Mouse (Mus musculus) CH12.LX (cell line): Measurements from ENCODE around the gene Rad9a. TPM values are rescaled to one million over a fixed set of nuclear protein-coding genes. Genes with fewer than 3 reads are reported as not detected.

Experiments used
- DNase-seq: peaks from one replicate; pipeline ENCODE4 v3.0.0-alpha.2; 2013; ENCODE audit errors: extremely low read depth
- H3K27ac ChIP-seq: 2 replicates; pipeline ENCODE4 v1.5.1; 2012; ENCODE audit warnings: low read depth, mild to moderate bottlenecking, control low read depth, moderate library complexity; ENCODE audit not compliant: insufficient read depth
- H3K27me3 ChIP-seq: replicated peaks from 2 replicates; pipeline ENCODE3; 2012; ENCODE audit warnings: inconsistent platforms
- H3K36me3 ChIP-seq, 2 experiments: replicated peaks in 1 of 2; 2 replicates each; pipeline versions ENCODE3 to v1.6.1; 2012; ENCODE audit warnings: inconsistent platforms in 1 of 2, low read length in 1 of 2, mild to moderate bottlenecking in 1 of 2, mixed read lengths in 1 of 2, moderate library complexity in 1 of 2; ENCODE audit not compliant: control insufficient read depth in 1 of 2, insufficient read depth in 1 of 2
- H3K4me1 ChIP-seq, 2 experiments: 2 replicates each; pipeline ENCODE4 v1.6.1; 2012; ENCODE audit warnings: inconsistent platforms in 1 of 2, moderate library complexity in 1 of 2; ENCODE audit not compliant: insufficient read depth in 2 of 2, control insufficient read depth in 1 of 2
- H3K4me2 ChIP-seq: 2 replicates; pipeline ENCODE4 v1.6.1; 2012; ENCODE audit warnings: low read depth, mild to moderate bottlenecking, control low read depth; ENCODE audit not compliant: poor library complexity, insufficient read depth, severe bottlenecking
- H3K4me3 ChIP-seq, 3 experiments: fragments of 150-350 bp in 1 of 3; sonication (generic) in 1 of 3; replicated peaks in 1 of 3; 2 replicates each; pipeline versions ENCODE3 to v1.5.1; 2011 to 2012; ENCODE audit warnings: low read depth in 2 of 3, low read length in 2 of 3, mild to moderate bottlenecking in 2 of 3, moderate library complexity in 2 of 3, control low read depth in 1 of 3, improper control_type of control experiment in 1 of 3, inconsistent platforms in 1 of 3, mixed read lengths in 1 of 3; ENCODE audit not compliant: poor library complexity in 1 of 3
- H3K79me2 ChIP-seq: replicated peaks from 2 replicates; pipeline ENCODE4 v1.6.1; 2012; ENCODE audit warnings: mild to moderate bottlenecking, moderate library complexity; ENCODE audit not compliant: control insufficient read depth, poor library complexity, insufficient read depth, severe bottlenecking; ENCODE audit errors: extremely low read depth
- H3K9ac ChIP-seq: 2 replicates; pipeline ENCODE4 v1.6.1; 2012; ENCODE audit warnings: low read depth, mild to moderate bottlenecking, control low read depth, moderate library complexity; ENCODE audit not compliant: insufficient read depth
- H3K9me3 ChIP-seq: replicated peaks from 2 replicates; pipeline ENCODE3; 2012; ENCODE audit warnings: low read length, inconsistent platforms, mixed read lengths
- BHLHE40 ChIP-seq: IDR thresholded peaks from 2 replicates; pipeline ENCODE4 v1.6.1; 2011; ENCODE audit warnings: mild to moderate bottlenecking, low read depth, low read length, improper control_type of control experiment
- CTCF ChIP-seq, 2 experiments: IDR thresholded peaks in 1 of 2; conservative IDR thresholded peaks in 1 of 2; 2 replicates each; pipeline ENCODE4 v1.5.1; 2011 to 2012; ENCODE audit warnings: low read depth in 2 of 2, low read length in 2 of 2, improper control_type of control experiment in 1 of 2, inconsistent platforms in 1 of 2, mild to moderate bottlenecking in 1 of 2, moderate library complexity in 1 of 2
- E2F4 ChIP-seq: IDR thresholded peaks from 2 replicates; pipeline ENCODE4 v1.6.1; 2011; ENCODE audit warnings: low read depth, low read length, improper control_type of control experiment; ENCODE audit not compliant: insufficient replicate concordance
- EP300 ChIP-seq: IDR thresholded peaks from 2 replicates; pipeline ENCODE4 v1.6.1; 2011; ENCODE audit warnings: low read length, improper control_type of control experiment
- JUN ChIP-seq: IDR thresholded peaks from 2 replicates; pipeline ENCODE4 v1.6.1; 2011; ENCODE audit warnings: low read depth, mild to moderate bottlenecking, low read length, improper control_type of control experiment, moderate library complexity; ENCODE audit not compliant: insufficient read depth
- MAFK ChIP-seq: IDR thresholded peaks from 2 replicates; pipeline ENCODE4 v1.6.1; 2011; ENCODE audit warnings: low read length, improper control_type of control experiment; ENCODE audit not compliant: insufficient replicate concordance
- MAX ChIP-seq: IDR thresholded peaks from 2 replicates; pipeline ENCODE4 v1.6.1; 2011; ENCODE audit warnings: low read length, improper control_type of control experiment
- NELFE ChIP-seq: IDR thresholded peaks from 2 replicates; pipeline ENCODE4 v1.6.1; 2011; ENCODE audit warnings: low read depth, low read length, improper control_type of control experiment
- NRF1 ChIP-seq: IDR thresholded peaks from 2 replicates; pipeline ENCODE4 v1.6.1; 2014; ENCODE audit warnings: low read depth, mild to moderate bottlenecking, inconsistent platforms, low read length, improper control_type of control experiment, moderate library complexity
- POLR2A ChIP-seq: IDR thresholded peaks from 2 replicates; pipeline ENCODE4 v1.6.1; 2011; ENCODE audit warnings: low read depth, mild to moderate bottlenecking, improper control_type of control experiment, low read length
- RAD21 ChIP-seq: IDR thresholded peaks from 2 replicates; pipeline ENCODE4 v1.6.1; 2011; ENCODE audit warnings: low read depth, mild to moderate bottlenecking, low read length, improper control_type of control experiment, moderate library complexity
- SIN3A ChIP-seq: IDR thresholded peaks from 2 replicates; pipeline ENCODE4 v1.6.1; 2012; ENCODE audit warnings: low read length, improper control_type of control experiment, inconsistent platforms
- SMC3 ChIP-seq: IDR thresholded peaks from 2 replicates; pipeline ENCODE4 v1.6.1; 2011; ENCODE audit warnings: low read depth, low read length, improper control_type of control experiment
- USF1 ChIP-seq: IDR thresholded peaks from 2 replicates; pipeline ENCODE4 v1.6.1; 2014; ENCODE audit warnings: low read depth, mild to moderate bottlenecking, inconsistent platforms, low read length, improper control_type of control experiment
- ZKSCAN1 ChIP-seq: IDR thresholded peaks from 2 replicates; pipeline ENCODE4 v1.6.1; 2012; ENCODE audit warnings: low read depth, inconsistent platforms, low read length, improper control_type of control experiment, borderline replicate concordance
- ZNF384 ChIP-seq: IDR thresholded peaks from 2 replicates; pipeline ENCODE4 v1.6.1; 2012; ENCODE audit warnings: low read depth, low read length, improper control_type of control experiment, inconsistent platforms
- dilution Hi-C: fragments of 300-500 bp; cut with MboI; formaldehyde crosslinking; loops from 2 replicates; pipeline ENCODE4 v1.14.3; 2020; ENCODE audit warnings: low sequenced_read_pairs; ENCODE audit not compliant: extremely low pct_unique_long_range_greater_than_20kb, extremely low pct_ligation_motif_present
- in situ Hi-C: fragments of 300-500 bp; cut with MboI; formaldehyde crosslinking; loops from 3 replicates; pipeline ENCODE4 v1.14.3; 2019; ENCODE audit warnings: low sequenced_read_pairs, low pct_ligation_motif_present, low pct_unique_long_range_greater_than_20kb, mixed read lengths
- polyA plus RNA-seq: library from polyadenylated mRNA; unstranded; fragments of >175 nt; gene quantifications from 2 replicates; pipeline ENCODE4 v1.2.1, GENCODE M21; 2012; ENCODE audit warnings: low read depth; ENCODE audit not compliant: insufficient read length
- total RNA-seq, 2 experiments: library from RNA; depleted of rRNA; stranded (reverse); fragments of 300-350 nt in 1 of 2; fragments of >200 nt in 1 of 2; gene quantifications; 2 replicates each; pipeline ENCODE4 v1.2.3; 2012 to 2014

The Rad9a gene
- total and polyA plus RNA-seq, 3 experiments = 14.3 to 20.5 (median 20.0) TPM

DNA sequence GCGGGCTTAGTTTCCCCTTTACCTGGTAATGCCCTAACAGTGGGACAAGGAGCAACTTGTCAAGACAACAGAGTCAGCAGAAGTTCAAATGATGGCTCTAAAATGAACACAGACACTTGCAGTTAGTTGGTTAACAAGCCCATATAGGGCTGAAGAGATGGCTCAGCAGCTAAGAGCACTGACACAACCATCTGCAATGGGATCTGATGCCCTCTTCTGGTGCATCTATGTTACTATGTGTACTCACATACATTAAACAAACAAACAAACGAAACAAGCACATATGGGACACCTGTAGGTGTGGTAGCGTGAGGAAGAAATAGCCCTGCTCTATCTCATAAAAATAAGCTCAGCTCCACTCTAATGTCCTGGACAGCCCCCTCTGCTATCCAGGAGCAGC, 41.0 kb upstream of the Rad9a start:
- H3K79me2 ChIP-seq = no peaks in the 10 kb centered on the region
- no peak overlapping the region for H3K9ac ChIP-seq
- H3K9me3 ChIP-seq = peaks cover 2% of the 10 kb centered on the region
- in situ Hi-C loops (no loop called here), dilution Hi-C loops (no loop called here)
- H3K36me3 ChIP-seq = no peaks in the 10 kb centered on the region
- H3K4me3 ChIP-seq = no peak overlapping the region
- peaks cover 0 to 5% of the 10 kb centered on the region in 2 experiments; a peak in 2 of 4 replicates for H3K4me1 ChIP-seq
- H3K27ac ChIP-seq = no peak overlapping the region
- no peak overlapping the region for H3K4me2 ChIP-seq
- TF ChIP-seq RAD21 (peak; percentile 37), CTCF (conservative IDR thresholded peaks at IDR 0.05 in 1 of 2, IDR thresholded peaks at IDR 0.05 in 1 of 2; ENCODE audit: low read depth in 2 of 2, low read length in 2 of 2) (peak in 1 of 2 experiments; percentile 61; a peak in 2 of 4 replicates), SMC3 (peak; percentile 49), POLR2A (no peak), EP300 (no peak), JUN (no peak), ZKSCAN1 (no peak), E2F4 (no peak), MAX (no peak), BHLHE40 (no peak), NELFE (no peak)
- DNase-seq = no peak
- peaks cover 4% of the 10 kb centered on the region for H3K27me3 ChIP-seq

DNA sequence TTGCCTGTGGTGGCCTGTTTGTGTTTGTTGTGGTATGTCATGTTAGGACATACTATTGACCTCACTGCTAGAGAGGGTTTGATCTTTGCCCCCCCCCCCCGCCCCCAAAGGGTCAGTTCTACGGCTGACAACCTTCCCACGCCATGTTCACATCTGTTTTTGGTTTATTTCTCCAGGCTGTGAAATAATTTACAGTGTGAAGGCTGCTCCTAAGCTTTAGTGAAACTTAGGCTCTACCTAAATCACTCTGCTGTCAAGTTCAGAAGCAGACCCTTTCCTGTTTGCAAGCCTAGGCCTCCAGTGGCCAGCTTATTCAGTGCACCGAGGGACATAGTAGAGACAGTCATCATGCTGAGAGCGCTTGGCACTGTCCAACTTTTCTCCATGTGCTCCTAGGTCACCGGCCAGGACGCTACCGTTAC, 38.8 kb upstream of the Rad9a start:
- H3K4me1 ChIP-seq = peaks cover 0 to 5% of the 10 kb centered on the region in 2 experiments; a peak in 2 of 4 replicates
- dilution Hi-C loops = no loop called here
- H3K4me3 ChIP-seq = no peak overlapping the region
- H3K36me3 ChIP-seq = no peaks in the 10 kb centered on the region
- in situ Hi-C loops = no loop called here
- H3K27me3 ChIP-seq = peaks cover 4% of the 10 kb centered on the region
- no peak overlapping the region for H3K27ac ChIP-seq
- peaks cover 3% of the 10 kb centered on the region for H3K9me3 ChIP-seq
- TF ChIP-seq MAFK = no peak
- no peak for TF ChIP-seq ZNF384
- no peak for TF ChIP-seq MAX
- TF ChIP-seq USF1 = no peak
- TF ChIP-seq NRF1 = no peak
- no peak for TF ChIP-seq SIN3A
- TF ChIP-seq JUN = no peak
- no peak overlapping the region for H3K9ac ChIP-seq
- DNase-seq = no peak
- no peak overlapping the region for H3K4me2 ChIP-seq
- no peaks in the 10 kb centered on the region for H3K79me2 ChIP-seq
